Mouse (Mus musculus) myocyte (in vitro differentiated cells): ENCODE data around the gene Rin3.

Source experiments
- MAX ChIP-seq: IDR thresholded peaks from one replicate; pipeline ENCODE4 v1.6.1; 2011; ENCODE audit warnings: low read depth, mild to moderate bottlenecking, control low read depth
- MYOD1 ChIP-seq, 3 experiments: IDR thresholded peaks; one replicate each; pipeline ENCODE4 v1.6.1; 2011; ENCODE audit warnings: control low read depth in 2 of 3, low read depth in 2 of 3, mild to moderate bottlenecking in 2 of 3, moderate library complexity in 1 of 3; ENCODE audit not compliant: insufficient read length in 2 of 3, control insufficient read depth in 1 of 3
- MYOG ChIP-seq, 3 experiments: IDR thresholded peaks; one replicate each; pipeline ENCODE4 v1.6.1; 2011; ENCODE audit warnings: control low read depth in 2 of 3, low read depth in 2 of 3, mild to moderate bottlenecking in 2 of 3; ENCODE audit not compliant: insufficient read length in 2 of 3, control insufficient read depth in 1 of 3, insufficient read depth in 1 of 3
- POLR2A ChIP-seq: IDR thresholded peaks from one replicate; pipeline ENCODE4 v1.6.1; 2011; ENCODE audit warnings: low read depth, mild to moderate bottlenecking, control low read depth, moderate library complexity; ENCODE audit not compliant: insufficient read length
- POLR2AphosphoS2 ChIP-seq: IDR thresholded peaks from one replicate; pipeline ENCODE4 v1.6.1; 2011; ENCODE audit warnings: low read depth, control low read depth; ENCODE audit not compliant: insufficient read length
- SRF ChIP-seq: IDR thresholded peaks from one replicate; pipeline ENCODE4 v1.6.1; 2011; ENCODE audit warnings: low read depth; ENCODE audit not compliant: control insufficient read depth, insufficient read length

- no peak for TF ChIP-seq POLR2A
- no peak for TF ChIP-seq POLR2AphosphoS2
- TF ChIP-seq MYOG (IDR thresholded peaks at IDR 0.05; ENCODE audit: control insufficient read depth in 1 of 3, insufficient read depth in 1 of 3, insufficient read length in 2 of 3, low read depth in 2 of 3), result peak; percentile 89 to 99 (median 94)
- no peak for TF ChIP-seq MAX
- TF ChIP-seq SRF, result no peak
- TF ChIP-seq MYOD1 (IDR thresholded peaks at IDR 0.05; ENCODE audit: control insufficient read depth in 1 of 3, insufficient read length in 2 of 3, low read depth in 2 of 3), result peak; percentile 43 to 99 (median 92)
Observed at GRCm38 (mm10) chr12:102295230-102295629, 12.4 kb downstream of the Rin3 start.
